Mouse (Mus musculus): ENCODE data around the gene Tmem80. TPM values are rescaled to one million over a fixed set of nuclear protein-coding genes. Genes with fewer than 3 reads are reported as not detected.

The Tmem80 gene
- polyA plus RNA-seq, 1 experiment, result 12.5 TPM

DNA sequence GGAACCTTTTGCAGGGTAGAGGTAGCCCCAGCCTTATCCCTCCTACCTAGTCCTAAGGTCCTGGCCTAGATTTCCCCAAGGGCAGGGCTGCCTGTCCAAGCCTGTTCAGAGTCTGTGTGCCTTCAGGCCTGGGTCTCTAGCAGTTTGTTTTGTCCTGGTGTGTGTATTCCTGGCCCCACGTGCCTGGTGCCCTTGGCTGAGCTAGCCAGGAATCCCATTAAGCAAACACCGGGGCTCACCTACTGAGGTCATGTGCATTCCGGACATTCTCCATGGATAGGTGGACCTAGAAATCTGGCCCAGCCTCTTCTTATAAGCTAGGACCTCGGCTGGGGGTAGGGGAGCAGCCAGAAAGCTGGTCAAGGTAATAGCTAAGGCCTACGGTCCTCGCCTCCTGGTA lies 12.9 kb downstream of the Tmem80 start:
- Histone ChIP-seq H3K4me3 (no peak overlapping the region), H3K27me3 (ENCODE audit: control insufficient read depth, insufficient read depth, insufficient read length) (no peaks in the 10 kb centered on the region), H3K79me2 (ENCODE audit: control insufficient read depth, insufficient read depth) (no peaks in the 10 kb centered on the region), H3K4me2 (ENCODE audit: low read depth) (no peak overlapping the region), H3ac (ENCODE audit: control insufficient read depth, insufficient read length) (no peak overlapping the region), H3K36me3 (ENCODE audit: control insufficient read depth, insufficient read depth) (no peaks in the 10 kb centered on the region)
- TF ChIP-seq POLR2AphosphoS2 (IDR thresholded peaks at IDR 0.05; ENCODE audit: insufficient read length, low read depth), result no peak

DNA sequence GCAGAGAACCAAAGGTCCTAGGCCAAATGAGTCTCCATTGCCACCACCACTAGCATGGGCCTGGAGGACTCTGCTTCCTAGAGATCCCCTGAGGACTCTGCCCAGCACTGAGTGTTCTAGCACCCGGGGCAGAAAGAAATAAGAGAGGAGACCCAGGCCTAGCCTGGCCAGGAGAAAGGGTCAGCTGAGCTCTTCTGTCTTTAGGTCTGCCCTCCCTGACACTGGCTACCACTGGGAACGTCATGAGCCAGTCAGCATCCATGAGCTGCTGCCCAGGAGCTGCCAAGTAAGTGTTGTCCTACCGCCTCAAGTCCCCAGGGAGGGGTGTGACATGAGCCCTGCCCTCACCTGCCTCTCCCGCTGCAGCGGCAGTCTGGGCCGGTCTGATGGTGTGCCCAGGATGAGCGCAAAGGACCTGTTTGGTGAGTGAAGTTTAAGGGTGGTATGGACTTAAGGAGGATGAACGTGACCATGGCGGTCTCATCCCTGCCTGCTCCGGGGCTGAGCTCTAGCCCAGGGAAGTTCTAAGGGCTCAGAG lies 14.2 kb downstream of the Tmem80 start:
- Histone ChIP-seq H3ac (ENCODE audit: control insufficient read depth, insufficient read length) (no peak overlapping the region), H3K4me2 (ENCODE audit: low read depth) (no peak overlapping the region), H3K27me3 (ENCODE audit: control insufficient read depth, insufficient read depth, insufficient read length) (no peaks in the 10 kb centered on the region), H3K36me3 (ENCODE audit: control insufficient read depth, insufficient read depth) (no peaks in the 10 kb centered on the region), H3K4me3 (no peak overlapping the region), H3K79me2 (ENCODE audit: control insufficient read depth, insufficient read depth) (no peaks in the 10 kb centered on the region)
- TF ChIP-seq E2F4 (IDR thresholded peaks at IDR 0.05; ENCODE audit: insufficient read depth) (no peak), REST (IDR thresholded peaks at IDR 0.05; ENCODE audit: insufficient read depth, insufficient read length) (no peak), MAX (IDR thresholded peaks at IDR 0.05; ENCODE audit: low read depth) (no peak), MYOD1 (IDR thresholded peaks at IDR 0.05; ENCODE audit: control insufficient read depth in 1 of 3, insufficient read length in 2 of 3, low read depth in 2 of 3) (no peak), POLR2AphosphoS2 (IDR thresholded peaks at IDR 0.05; ENCODE audit: insufficient read length, low read depth) (no peak), MYOG (IDR thresholded peaks at IDR 0.05; ENCODE audit: control insufficient read depth in 1 of 3, insufficient read depth in 1 of 3, insufficient read length in 2 of 3, low read depth in 2 of 3) (no peak), TCF3 (IDR thresholded peaks at IDR 0.05; ENCODE audit: insufficient read length, low read depth) (no peak), USF1 (IDR thresholded peaks at IDR 0.05; ENCODE audit: low read depth) (no peak), CEBPB (IDR thresholded peaks at IDR 0.05; ENCODE audit: insufficient read depth, poor library complexity, severe bottlenecking) (no peak), TCF12 (IDR thresholded peaks at IDR 0.05; ENCODE audit: insufficient read depth, poor library complexity, severe bottlenecking) (no peak), SRF (IDR thresholded peaks at IDR 0.05; ENCODE audit: control insufficient read depth, insufficient read length, low read depth) (no peak), POLR2A (IDR thresholded peaks at IDR 0.05; ENCODE audit: insufficient read length, low read depth) (no peak)

DNA sequence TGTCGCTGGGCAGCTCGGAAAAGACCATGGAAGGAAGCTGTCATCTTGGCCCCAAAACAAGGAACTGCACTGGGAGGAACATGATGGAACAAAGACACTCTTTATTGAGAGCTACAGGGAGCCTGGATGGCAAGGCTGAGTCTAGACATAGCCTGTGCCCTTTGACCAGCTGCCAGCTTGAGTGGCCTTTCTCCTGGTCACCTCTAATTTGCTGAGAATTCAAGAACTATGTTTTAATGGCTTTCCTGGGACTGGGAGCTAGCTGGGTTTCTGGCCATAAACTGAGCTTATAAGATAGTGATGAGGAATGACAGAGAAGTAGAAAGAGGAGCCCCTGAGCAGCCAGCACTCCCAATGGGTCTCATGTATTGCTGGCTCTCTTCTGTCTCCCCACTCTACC lies 15.7 kb downstream of the Tmem80 start:
- Histone ChIP-seq H3K79me2 (ENCODE audit: control insufficient read depth, insufficient read depth) (no peaks in the 10 kb centered on the region), H3K4me3 (no peak overlapping the region), H3K36me3 (ENCODE audit: control insufficient read depth, insufficient read depth) (no peaks in the 10 kb centered on the region), H3K4me2 (ENCODE audit: low read depth) (no peak overlapping the region), H3K27me3 (ENCODE audit: control insufficient read depth, insufficient read depth, insufficient read length) (no peaks in the 10 kb centered on the region), H3ac (ENCODE audit: control insufficient read depth, insufficient read length) (no peak overlapping the region)
- no peak for TF ChIP-seq POLR2A (IDR thresholded peaks at IDR 0.05; ENCODE audit: insufficient read length, low read depth)
- TF ChIP-seq MYOD1 (IDR thresholded peaks at IDR 0.05; ENCODE audit: control insufficient read depth in 1 of 3, insufficient read length in 2 of 3, low read depth in 2 of 3), result no peak
- no peak for TF ChIP-seq TCF3 (IDR thresholded peaks at IDR 0.05; ENCODE audit: insufficient read length, low read depth)
- TF ChIP-seq SRF (IDR thresholded peaks at IDR 0.05; ENCODE audit: control insufficient read depth, insufficient read length, low read depth), result no peak
- TF ChIP-seq REST (IDR thresholded peaks at IDR 0.05; ENCODE audit: insufficient read depth, insufficient read length), result no peak
- TF ChIP-seq CEBPB (IDR thresholded peaks at IDR 0.05; ENCODE audit: insufficient read depth, poor library complexity, severe bottlenecking), result no peak
- no peak for TF ChIP-seq USF1 (IDR thresholded peaks at IDR 0.05; ENCODE audit: low read depth)
- TF ChIP-seq TCF12 (IDR thresholded peaks at IDR 0.05; ENCODE audit: insufficient read depth, poor library complexity, severe bottlenecking), result no peak
- no peak for TF ChIP-seq POLR2AphosphoS2 (IDR thresholded peaks at IDR 0.05; ENCODE audit: insufficient read length, low read depth)
- no peak for TF ChIP-seq MAX (IDR thresholded peaks at IDR 0.05; ENCODE audit: low read depth)
- TF ChIP-seq E2F4 (IDR thresholded peaks at IDR 0.05; ENCODE audit: insufficient read depth), result no peak
- TF ChIP-seq MYOG (IDR thresholded peaks at IDR 0.05; ENCODE audit: control insufficient read depth in 1 of 3, insufficient read depth in 1 of 3, insufficient read length in 2 of 3, low read depth in 2 of 3), result no peak

DNA sequence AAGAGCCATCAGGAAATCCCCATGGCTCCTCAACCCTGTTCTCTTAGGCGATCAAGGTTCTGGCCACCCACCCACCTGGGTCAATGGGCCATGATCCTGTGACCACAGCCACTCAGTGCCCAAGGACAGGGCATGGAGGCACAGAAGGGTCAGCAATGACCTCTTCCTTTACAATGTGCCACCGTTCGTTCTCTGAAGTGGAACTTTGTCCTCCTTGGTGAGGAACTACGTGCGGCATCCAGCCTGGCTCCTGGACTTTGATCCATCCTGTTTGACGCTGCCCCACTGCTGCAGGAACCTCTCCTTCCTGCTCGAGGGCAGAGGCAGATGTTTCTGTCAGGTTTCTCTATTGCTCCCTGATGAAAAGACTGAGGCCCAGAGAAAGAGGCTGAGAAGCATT lies 16.2 kb downstream of the Tmem80 start:
- Histone ChIP-seq H3K27me3 (ENCODE audit: control insufficient read depth, insufficient read depth, insufficient read length) (no peaks in the 10 kb centered on the region), H3K4me3 (no peak overlapping the region), H3K36me3 (ENCODE audit: control insufficient read depth, insufficient read depth) (no peaks in the 10 kb centered on the region), H3K4me2 (ENCODE audit: low read depth) (no peak overlapping the region), H3K79me2 (ENCODE audit: control insufficient read depth, insufficient read depth) (no peaks in the 10 kb centered on the region), H3ac (ENCODE audit: control insufficient read depth, insufficient read length) (no peak overlapping the region)
- TF ChIP-seq USF1 (IDR thresholded peaks at IDR 0.05; ENCODE audit: low read depth) (no peak), TCF12 (IDR thresholded peaks at IDR 0.05; ENCODE audit: insufficient read depth, poor library complexity, severe bottlenecking) (no peak), MYOD1 (IDR thresholded peaks at IDR 0.05; ENCODE audit: control insufficient read depth in 1 of 3, insufficient read length in 2 of 3, low read depth in 2 of 3) (no peak), POLR2A (IDR thresholded peaks at IDR 0.05; ENCODE audit: insufficient read length, low read depth) (no peak), MAX (IDR thresholded peaks at IDR 0.05; ENCODE audit: low read depth) (no peak), POLR2AphosphoS2 (IDR thresholded peaks at IDR 0.05; ENCODE audit: insufficient read length, low read depth) (no peak), E2F4 (IDR thresholded peaks at IDR 0.05; ENCODE audit: insufficient read depth) (no peak), REST (IDR thresholded peaks at IDR 0.05; ENCODE audit: insufficient read depth, insufficient read length) (no peak), CEBPB (IDR thresholded peaks at IDR 0.05; ENCODE audit: insufficient read depth, poor library complexity, severe bottlenecking) (no peak), TCF3 (IDR thresholded peaks at IDR 0.05; ENCODE audit: insufficient read length, low read depth) (no peak)

DNA sequence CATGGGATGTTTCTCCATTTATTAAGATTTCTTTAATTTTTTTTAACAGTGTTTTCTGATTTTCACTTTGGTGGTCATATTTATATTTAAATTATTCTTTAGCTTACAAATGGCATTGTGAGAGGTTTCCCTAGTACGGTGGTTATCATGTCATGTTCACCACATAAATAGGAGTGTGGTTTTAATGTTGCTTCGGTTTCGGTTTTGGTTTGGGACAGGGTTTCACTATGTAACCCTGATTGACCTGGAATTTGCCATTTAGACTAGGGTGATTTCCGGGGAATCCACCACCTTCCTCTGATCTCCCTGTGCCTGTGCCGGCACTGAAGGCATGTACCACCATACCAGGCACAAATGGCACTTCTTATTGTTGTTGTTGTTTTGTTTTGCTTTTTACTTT lies 17.2 kb downstream of the Tmem80 start:
- Histone ChIP-seq H3K79me2 (ENCODE audit: control insufficient read depth, insufficient read depth) (no peaks in the 10 kb centered on the region), H3K4me2 (ENCODE audit: low read depth) (no peak overlapping the region), H3K27me3 (ENCODE audit: control insufficient read depth, insufficient read depth, insufficient read length) (no peaks in the 10 kb centered on the region), H3ac (ENCODE audit: control insufficient read depth, insufficient read length) (no peak overlapping the region), H3K4me3 (no peak overlapping the region), H3K36me3 (ENCODE audit: control insufficient read depth, insufficient read depth) (no peaks in the 10 kb centered on the region)
- TF ChIP-seq USF1 (IDR thresholded peaks at IDR 0.05; ENCODE audit: low read depth), result no peak
- no peak for TF ChIP-seq CEBPB (IDR thresholded peaks at IDR 0.05; ENCODE audit: insufficient read depth, poor library complexity, severe bottlenecking)
- no peak for TF ChIP-seq REST (IDR thresholded peaks at IDR 0.05; ENCODE audit: insufficient read depth, insufficient read length)
- no peak for TF ChIP-seq MAX (IDR thresholded peaks at IDR 0.05; ENCODE audit: low read depth)
- TF ChIP-seq SRF (IDR thresholded peaks at IDR 0.05; ENCODE audit: control insufficient read depth, insufficient read length, low read depth), result no peak
- no peak for TF ChIP-seq POLR2A (IDR thresholded peaks at IDR 0.05; ENCODE audit: insufficient read length, low read depth)
- TF ChIP-seq E2F4 (IDR thresholded peaks at IDR 0.05; ENCODE audit: insufficient read depth), result no peak
- no peak for TF ChIP-seq POLR2AphosphoS2 (IDR thresholded peaks at IDR 0.05; ENCODE audit: insufficient read length, low read depth)
- TF ChIP-seq TCF12 (IDR thresholded peaks at IDR 0.05; ENCODE audit: insufficient read depth, poor library complexity, severe bottlenecking), result no peak
- no peak for TF ChIP-seq MYOG (IDR thresholded peaks at IDR 0.05; ENCODE audit: control insufficient read depth in 1 of 3, insufficient read depth in 1 of 3, insufficient read length in 2 of 3, low read depth in 2 of 3)
- no peak for TF ChIP-seq TCF3 (IDR thresholded peaks at IDR 0.05; ENCODE audit: insufficient read length, low read depth)
- no peak for TF ChIP-seq MYOD1 (IDR thresholded peaks at IDR 0.05; ENCODE audit: control insufficient read depth in 1 of 3, insufficient read length in 2 of 3, low read depth in 2 of 3)

All from myocyte (in vitro differentiated cells).